Mouse (Mus musculus) bone marrow macrophage, adult 2 months (primary cell): ENCODE measurements around the gene Pdss2.

Experiments
- CTCF ChIP-seq: IDR thresholded peaks from 2 replicates; pipeline ENCODE4 v1.5.1; 2012; ENCODE audit warnings: low read depth, mild to moderate bottlenecking, low read length, moderate library complexity
- POLR2A ChIP-seq: IDR thresholded peaks from 2 replicates; pipeline ENCODE4 v1.6.1; 2012; ENCODE audit warnings: mild to moderate bottlenecking, low read depth, low read length, borderline replicate concordance

- no peak for TF ChIP-seq CTCF
- TF ChIP-seq POLR2A = no peak
Measured at GRCm38 (mm10) chr10:43180313-43180912, 40.9 kb upstream of the Pdss2 start.
